Mouse (Mus musculus) stomach, embryonic 16.5 days (tissue): ENCODE measurements around the gene Ap3d1. TPM values are rescaled to one million over a fixed set of nuclear protein-coding genes. Genes with fewer than 3 reads are reported as not detected.

Experiments
- ATAC-seq: fragments of 200-750 bp; cut with Nextera tagmentation; 2 replicates; pipeline ENCODE4 v1.8.0; 2017; ENCODE audit warnings: moderate number of reproducible peaks, moderate TSS enrichment; ENCODE audit not compliant: insufficient read depth, low FRiP score
- H3K27ac ChIP-seq: fragments of 300-500 bp; sonication (generic); 2 replicates; pipeline ENCODE4 v1.5.1; 2014; ENCODE audit warnings: low read length
- H3K27me3 ChIP-seq: fragments of 300-500 bp; sonication (generic); 2 replicates; pipeline ENCODE4 v1.6.1; 2014; ENCODE audit warnings: low read length, control low read depth, mixed read lengths; ENCODE audit not compliant: control insufficient read depth, insufficient read depth
- H3K36me3 ChIP-seq: fragments of 300-500 bp; sonication (generic); 2 replicates; pipeline ENCODE4 v1.6.1; 2014; ENCODE audit warnings: low read length; ENCODE audit not compliant: control insufficient read depth, insufficient read depth
- H3K4me1 ChIP-seq: fragments of 300-500 bp; sonication (generic); 2 replicates; pipeline ENCODE4 v1.6.1; 2014; ENCODE audit warnings: low read length, control low read depth, mixed read lengths; ENCODE audit not compliant: control insufficient read depth, insufficient read depth
- H3K4me2 ChIP-seq: fragments of 300-500 bp; sonication (generic); 2 replicates; pipeline ENCODE4 v1.6.1; 2014; ENCODE audit warnings: low read depth, low read length, mixed read lengths
- H3K4me3 ChIP-seq: fragments of 300-500 bp; sonication (generic); replicated peaks from 2 replicates; pipeline ENCODE4 v1.5.1; 2014; ENCODE audit warnings: mild to moderate bottlenecking, low read length
- H3K9ac ChIP-seq: fragments of 300-500 bp; sonication (generic); 2 replicates; pipeline ENCODE4 v1.6.1; 2014; ENCODE audit warnings: low read length
- H3K9me3 ChIP-seq: fragments of 300-500 bp; sonication (generic); replicated peaks from 2 replicates; pipeline ENCODE4 v1.6.1; 2016; ENCODE audit warnings: low read length, control low read depth; ENCODE audit not compliant: control insufficient read depth
- WGBS: fragments of 180-500 bp; shearing (Covaris S2); extraction: QIAGEN DNeasy Blood & Tissue Kit; methylation state at CpG from one replicate; pipeline ENCODE4 v1.1.7; 2014; 5-methylcytosine and 5-hydroxymethylcytosine counted together
- polyA plus RNA-seq: library from polyadenylated mRNA; unstranded; fragments of >200 nt; fragmentation: Nextera tagmentation; extraction: Ambion mirVana; gene quantifications from 2 replicates; pipeline ENCODE4 v1.2.1, GENCODE M21; 2015

Gene Ap3d1
- polyA plus RNA-seq, 1 experiment from 2014 or later, result 66.3 TPM

DNA sequence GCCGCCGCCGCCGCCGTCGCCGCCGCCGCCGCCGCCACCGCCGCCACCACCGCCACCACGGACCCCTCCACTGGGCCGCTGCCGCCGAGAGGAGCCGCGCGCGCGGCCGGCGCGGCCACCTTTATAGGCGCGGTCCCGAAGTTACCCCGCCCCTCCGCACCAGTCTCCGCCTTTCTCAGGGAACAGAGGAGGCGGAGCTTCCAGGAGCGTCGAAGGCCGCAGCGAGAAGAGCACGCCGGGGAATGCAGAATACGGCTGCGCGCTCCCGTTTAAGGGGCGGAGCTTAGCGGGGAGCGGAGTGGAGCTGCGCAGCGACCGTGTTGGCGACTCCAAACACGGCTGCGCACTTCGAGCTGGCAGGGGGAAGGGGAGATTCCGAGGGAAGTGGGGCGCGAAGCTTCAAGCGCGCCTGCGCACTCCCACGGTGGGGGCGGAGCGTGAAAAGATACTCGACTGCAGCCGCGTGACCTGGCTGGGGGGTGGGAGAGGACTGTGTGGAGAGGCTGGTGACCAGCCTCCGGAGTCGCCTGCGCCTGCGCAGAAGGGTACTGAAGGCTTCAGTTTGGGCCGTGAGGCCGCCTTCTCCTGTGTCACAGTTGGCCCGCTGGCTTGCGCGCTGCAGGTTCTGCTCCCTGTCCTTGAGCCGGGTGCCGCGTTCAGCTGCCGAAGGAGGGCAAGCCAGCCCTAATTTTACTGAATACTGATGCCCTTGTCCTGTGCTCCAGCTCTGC lies 65.7 kb downstream of the Ap3d1 start:
- Histone ChIP-seq H3K4me3 (peak overlapping the region; percentile 98), H3K27ac (peak overlapping the region; percentile 100), H3K36me3 (peaks cover 3% of the 10 kb centered on the region; the same call in 1 of the 2 replicates), H3K27me3 (no peaks in the 10 kb centered on the region), H3K9ac (peak overlapping the region; percentile 98), H3K4me2 (peak overlapping the region; percentile 90), H3K4me1 (peaks cover 58% of the 10 kb centered on the region), H3K9me3 (no peaks in the 10 kb centered on the region)
- peak; percentile 93 for ATAC-seq
- whole genome bisulfite sequencing, result under 1% methylated on average over 74 of the region's 78 CpGs

DNA sequence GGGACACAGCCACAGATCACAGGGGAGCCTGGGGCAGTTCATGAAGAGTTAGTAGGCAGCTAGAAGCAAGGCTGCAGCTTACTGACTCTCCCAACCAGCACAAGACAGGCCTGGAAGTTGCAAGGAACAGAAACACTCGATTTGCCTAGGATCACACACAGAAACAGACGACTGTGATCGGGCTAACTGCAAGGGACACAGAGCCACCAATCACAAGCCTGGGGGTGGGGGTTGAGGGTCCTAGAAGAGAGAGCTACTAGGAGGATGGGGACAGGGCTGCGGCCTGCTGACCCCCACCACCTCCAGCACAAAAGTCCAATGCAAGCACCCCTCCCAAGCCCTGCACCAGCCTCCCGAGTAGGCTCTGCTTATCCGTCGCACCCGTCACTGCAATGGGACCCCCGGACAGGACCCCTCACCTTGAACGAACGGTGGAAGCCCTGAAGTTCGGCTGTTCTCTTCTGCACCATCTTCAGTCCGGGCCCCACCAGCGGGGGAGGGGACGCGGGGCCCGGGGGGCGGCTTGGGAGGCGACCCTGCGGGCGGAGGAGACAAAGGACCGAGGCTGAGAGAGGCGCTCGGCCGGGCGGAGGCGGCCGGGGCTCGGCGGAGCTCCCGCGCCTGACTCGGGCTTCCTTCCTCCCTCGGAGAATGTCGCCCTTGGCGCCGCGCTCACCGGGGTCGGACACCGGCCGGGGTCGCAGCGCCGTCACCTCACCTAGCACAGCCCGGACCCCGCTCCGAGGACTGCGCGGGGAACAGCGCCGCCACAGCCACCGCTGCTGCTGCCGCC lies 66.5 kb downstream of the Ap3d1 start:
- Histone ChIP-seq H3K9ac (peak overlapping the region; percentile 98), H3K36me3 (peaks cover 9% of the 10 kb centered on the region), H3K9me3 (no peaks in the 10 kb centered on the region), H3K27me3 (no peaks in the 10 kb centered on the region), H3K4me2 (peak overlapping the region; percentile 77), H3K4me3 (peak overlapping the region; percentile 98), H3K4me1 (peaks cover 58% of the 10 kb centered on the region), H3K27ac (peak overlapping the region; percentile 84)
- under 1% methylated on average over 29 of the region's 54 CpGs for WGBS
- 0 out of 2 replicates have a peak, but pooled peaks have one; percentile 0 for ATAC-seq

DNA sequence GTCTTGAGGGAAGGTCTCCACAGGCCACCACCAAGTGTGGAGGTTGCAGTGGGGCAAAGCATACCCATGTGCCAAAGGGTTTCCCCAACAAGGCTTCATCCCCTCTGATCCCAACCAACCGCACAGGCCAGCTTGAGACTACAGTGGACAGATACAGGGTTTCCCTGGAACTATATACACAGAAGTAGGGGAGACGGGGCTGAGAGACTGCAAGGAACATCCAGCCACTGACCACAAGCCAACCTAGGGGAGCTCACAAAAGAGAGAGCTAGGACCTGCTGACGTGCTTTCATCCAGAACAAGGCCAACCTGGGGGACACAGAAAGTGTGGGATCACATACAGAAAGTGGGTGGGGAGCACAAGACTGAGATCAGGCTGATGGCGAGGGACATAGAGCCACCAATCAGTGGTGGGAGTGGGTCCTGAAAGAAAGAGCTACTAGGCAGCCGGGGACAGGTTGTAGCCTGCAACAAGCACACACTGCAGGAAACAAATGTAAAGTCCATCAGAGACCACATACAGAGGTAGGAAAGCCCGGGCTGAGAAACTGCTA lies 67.1 kb downstream of the Ap3d1 start:
- peak overlapping the region; percentile 98 for H3K9ac ChIP-seq
- peaks cover 13% of the 10 kb centered on the region for H3K36me3 ChIP-seq
- 9% methylated on average over 6 of the region's 6 CpGs for WGBS
- H3K27me3 ChIP-seq, result no peaks in the 10 kb centered on the region
- H3K4me3 ChIP-seq, result peak overlapping the region; percentile 98
- H3K4me1 ChIP-seq, result peaks cover 62% of the 10 kb centered on the region
- ATAC-seq, result no peak
- no peaks in the 10 kb centered on the region for H3K9me3 ChIP-seq
- H3K4me2 ChIP-seq, result peak overlapping the region; percentile 77
- peak overlapping the region; percentile 84 for H3K27ac ChIP-seq

DNA sequence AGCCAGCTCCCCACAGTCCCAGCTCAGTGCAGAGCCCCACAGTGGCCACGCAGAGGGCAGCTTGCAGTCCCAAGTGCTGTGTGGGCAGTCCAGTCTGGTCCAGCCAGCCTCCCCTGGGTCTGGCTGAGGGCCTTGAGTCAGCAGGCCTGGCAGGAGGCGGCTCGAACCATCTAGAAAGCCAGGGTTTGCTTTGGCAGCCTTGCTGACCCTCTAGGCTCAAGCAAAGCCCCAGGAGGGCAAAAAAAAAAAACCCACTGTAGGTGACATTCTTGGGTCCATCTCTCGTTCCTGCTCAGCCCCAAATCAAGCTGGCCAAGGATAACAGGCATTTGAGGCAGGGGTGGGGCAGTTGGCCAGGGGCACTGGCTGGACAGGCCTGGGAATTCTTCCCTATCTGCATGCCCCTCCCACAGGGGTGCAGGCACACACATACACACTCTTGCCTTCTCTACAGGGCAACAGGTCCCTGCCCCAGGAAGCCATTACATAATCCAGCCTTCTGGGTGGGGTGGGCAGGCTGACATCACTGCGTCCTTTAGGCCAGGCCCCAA lies 67.8 kb downstream of the Ap3d1 start:
- peak overlapping the region; percentile 84; the same call in 1 of the 2 replicates for H3K27ac ChIP-seq
- WGBS, result 52% methylated on average over 5 of the region's 5 CpGs
- ATAC-seq, result no peak
- H3K27me3 ChIP-seq, result no peaks in the 10 kb centered on the region
- H3K4me3 ChIP-seq, result peak overlapping the region; percentile 98
- H3K9ac ChIP-seq, result peak overlapping the region; percentile 98
- peaks cover 57% of the 10 kb centered on the region for H3K4me1 ChIP-seq
- H3K4me2 ChIP-seq, result peak overlapping the region; percentile 77
- H3K9me3 ChIP-seq, result no peaks in the 10 kb centered on the region
- peaks cover 20% of the 10 kb centered on the region for H3K36me3 ChIP-seq

DNA sequence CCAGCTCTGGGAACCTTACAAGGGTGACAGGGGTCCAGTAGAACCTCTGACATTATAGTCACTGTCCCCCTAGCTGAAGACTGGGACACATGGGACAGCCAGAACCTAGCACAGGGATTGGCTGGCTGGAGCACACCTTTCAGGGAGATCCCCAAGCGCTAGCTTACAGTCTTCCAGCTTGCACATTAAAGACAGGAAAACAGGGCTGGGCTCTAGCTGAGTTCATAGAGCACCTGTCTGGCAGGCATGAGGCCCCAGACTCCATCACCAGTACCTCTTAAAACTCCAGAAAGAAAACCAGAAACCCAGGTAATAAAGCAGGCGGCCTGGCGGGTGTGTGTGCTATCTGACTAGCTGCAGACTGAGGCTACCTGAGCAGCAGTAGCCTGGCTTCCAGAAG lies 68.4 kb downstream of the Ap3d1 start:
- H3K4me1 ChIP-seq, result peaks cover 57% of the 10 kb centered on the region
- no peak for ATAC-seq
- H3K27me3 ChIP-seq, result no peaks in the 10 kb centered on the region
- no peaks in the 10 kb centered on the region for H3K9me3 ChIP-seq
- H3K4me2 ChIP-seq, result peak overlapping the region; percentile 77
- H3K9ac ChIP-seq, result peak overlapping the region; percentile 98
- peak overlapping the region; percentile 98 for H3K4me3 ChIP-seq
- H3K27ac ChIP-seq, result peak overlapping the region; percentile 62; the same call in 1 of the 2 replicates
- H3K36me3 ChIP-seq, result peaks cover 23% of the 10 kb centered on the region
- WGBS, result 73% methylated on average over 3 of the region's 3 CpGs

DNA sequence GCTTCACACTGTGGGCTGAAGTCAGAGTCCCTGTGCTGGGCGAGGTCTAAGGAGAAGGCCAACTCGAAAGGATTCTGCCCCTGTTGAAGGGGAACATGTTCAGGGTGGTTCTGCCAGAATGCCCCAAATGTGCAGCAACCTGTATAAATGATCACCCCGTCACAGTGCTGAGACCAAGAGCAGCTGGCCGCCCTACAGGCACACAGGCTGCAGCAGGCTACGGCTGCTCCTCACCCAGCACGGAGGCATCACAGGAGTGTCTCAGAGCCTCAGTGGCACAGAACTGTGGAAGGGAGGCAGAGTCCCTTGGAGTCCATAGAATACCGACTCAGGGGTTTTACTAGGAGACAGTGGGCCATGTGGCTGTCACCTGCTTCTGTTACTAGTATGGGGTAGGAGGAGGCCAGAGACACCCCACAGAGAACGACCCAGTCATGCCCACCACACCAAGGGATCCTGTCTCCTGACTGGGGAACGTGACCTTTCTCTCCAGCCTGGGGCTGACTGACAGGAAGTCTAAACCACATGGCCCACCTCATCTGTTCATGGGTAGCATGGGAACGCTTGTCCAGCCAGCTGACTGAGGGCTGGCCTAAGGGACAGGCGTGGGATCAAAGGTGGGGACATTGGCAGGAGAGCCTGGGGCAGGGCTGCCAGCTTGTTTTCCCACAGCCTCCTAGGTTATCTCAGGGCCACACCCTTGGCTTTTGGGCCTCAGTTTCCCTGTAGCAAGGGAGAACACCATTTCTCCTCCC lies 70.0 kb downstream of the Ap3d1 start:
- Histone ChIP-seq H3K4me3 (no peak overlapping the region), H3K4me2 (no peak overlapping the region), H3K27me3 (no peaks in the 10 kb centered on the region), H3K4me1 (peaks cover 41% of the 10 kb centered on the region), H3K9ac (no peak overlapping the region), H3K9me3 (no peaks in the 10 kb centered on the region), H3K27ac (no peak overlapping the region), H3K36me3 (peaks cover 28% of the 10 kb centered on the region)
- 78% methylated on average over 11 of the region's 11 CpGs for WGBS
- ATAC-seq, result no peak

DNA sequence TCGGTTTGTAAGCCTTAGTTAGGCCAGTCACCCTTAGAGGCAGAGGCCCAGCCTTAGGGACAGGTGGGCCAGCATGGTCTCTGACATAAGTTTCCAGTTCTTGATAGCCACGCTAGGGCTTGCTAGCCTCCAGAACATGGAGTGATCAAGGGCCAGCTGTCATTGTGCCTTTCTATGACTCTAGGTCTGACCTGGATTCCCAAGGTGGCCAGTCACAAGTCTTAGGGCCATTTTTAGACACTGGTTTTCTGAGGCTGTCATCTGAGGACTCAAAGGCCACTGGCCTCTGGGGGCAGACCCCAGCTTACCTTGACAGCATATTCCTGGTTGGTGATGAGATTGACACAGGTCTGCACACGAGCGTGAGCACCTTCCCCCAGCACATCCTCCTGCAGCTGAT lies 70.8 kb downstream of the Ap3d1 start:
- WGBS, result 88% methylated on average over 4 of the region's 4 CpGs

DNA sequence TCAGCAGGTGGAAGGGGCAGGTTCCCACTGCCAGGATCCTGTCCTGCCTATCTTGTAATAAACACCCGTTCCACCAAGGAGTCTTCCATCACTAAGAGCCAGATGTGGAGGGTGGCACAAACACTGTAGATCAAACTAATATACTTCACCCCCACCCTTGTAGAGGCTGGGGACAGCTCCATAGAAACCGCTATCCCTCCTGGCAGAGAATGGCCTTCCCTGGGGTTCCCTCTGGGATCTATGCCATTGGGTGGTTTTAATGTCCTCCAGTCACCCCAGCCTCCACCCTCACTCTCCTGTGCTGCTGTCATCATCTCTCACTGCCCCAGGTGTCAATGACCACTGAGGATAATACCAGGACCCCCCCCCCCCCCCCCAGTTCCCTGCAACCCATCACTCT lies 71.5 kb downstream of the Ap3d1 start:
- Histone ChIP-seq H3K9ac (no peak overlapping the region), H3K9me3 (no peaks in the 10 kb centered on the region), H3K36me3 (peaks cover 36% of the 10 kb centered on the region), H3K4me1 (peaks cover 51% of the 10 kb centered on the region), H3K27me3 (no peaks in the 10 kb centered on the region), H3K4me3 (no peak overlapping the region), H3K4me2 (no peak overlapping the region), H3K27ac (no peak overlapping the region)
- WGBS, result 91% methylated on average over 2 of the region's 2 CpGs
- ATAC-seq, result no peak

More for the DNA sequence above, 70.8 kb downstream of the Ap3d1 start:
- Histone ChIP-seq H3K4me3 (no peak overlapping the region), H3K36me3 (peaks cover 35% of the 10 kb centered on the region), H3K9me3 (no peaks in the 10 kb centered on the region), H3K9ac (no peak overlapping the region), H3K27ac (no peak overlapping the region), H3K27me3 (no peaks in the 10 kb centered on the region), H3K4me2 (no peak overlapping the region), H3K4me1 (peaks cover 44% of the 10 kb centered on the region)
- ATAC-seq, result no peak
